10 mouse cellular contexts compared by ENCODE assay signal in the genomic region with DNA sequence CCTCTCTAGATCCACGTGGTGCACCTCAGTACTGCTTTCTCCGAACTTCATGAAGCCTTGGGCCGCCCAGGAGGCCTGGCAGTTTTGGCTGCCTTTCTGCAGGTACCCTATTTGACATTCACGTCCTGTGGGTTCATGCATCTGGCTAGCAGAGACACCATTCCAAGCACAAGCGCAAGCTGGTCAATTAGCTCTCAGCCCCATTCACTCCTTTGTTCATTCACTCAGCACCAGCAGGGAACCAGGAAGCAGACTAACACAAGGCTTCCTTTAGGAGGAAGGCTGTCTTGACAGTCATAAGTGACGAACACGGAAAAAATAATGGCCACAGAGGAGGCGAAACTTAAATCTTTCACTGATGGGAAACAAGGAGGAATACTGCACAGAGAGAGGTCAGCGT. TPM values are rescaled to one million over a fixed set of nuclear protein-coding genes. Genes with fewer than 3 reads are reported as not detected.
DNase-seq lines count a peak whose midpoint lies in the region; ATAC-seq and TF ChIP-seq lines count a peak whose summit lies in the region.
"Had no signal": no experiment of that assay in that cellular context is flagged by ENCODE, and none has a peak within 500 bp of the region (broad histone marks: within the 10 kb centered on the region; RNA-seq: fewer than 3 reads in every experiment).

No protein-coding gene starts in this region.

- peak; percentile 4 for DNase-seq in heart, postnatal 0 days (ENCODE audit: low spot score)
- no peak for DNase-seq in heart, postnatal 4 days
- DNase-seq in hindbrain, embryonic 14.5 days (ENCODE audit: low spot score), result no peak
- no peak for DNase-seq in gastrocnemius, postnatal 10 days
- DNase-seq in adrenal gland, postnatal 25 days, result no peak
- DNase-seq in urinary bladder, adult 2 months (ENCODE audit: low spot score), result no peak
- DNase-seq: left cerebral cortex, postnatal 4 days had no signal

- H3K36me3 ChIP-seq in heart, postnatal 0 days (replicated peaks; ENCODE audit: control insufficient read depth, insufficient read depth, low read length), result no peaks in the 10 kb centered on the region
- H3K36me3 ChIP-seq in hindbrain, embryonic 14.5 days (replicated peaks; ENCODE audit: control insufficient read depth, insufficient read depth), result no peaks in the 10 kb centered on the region
- H3K36me3 ChIP-seq in midbrain, embryonic 13.5 days, result no peaks in the 10 kb centered on the region
- H3K36me3 ChIP-seq: G1E had no signal

- H3K9ac ChIP-seq in heart, postnatal 0 days (replicated peaks; ENCODE audit: low read depth, low read length), result no peak overlapping the region
- no peak overlapping the region for H3K9ac ChIP-seq in hindbrain, embryonic 14.5 days
- H3K9ac ChIP-seq in midbrain, embryonic 13.5 days (replicated peaks), result no peak overlapping the region

- no peak for ATAC-seq in heart, postnatal 0 days (ENCODE audit: insufficient read depth, low read depth)
- ATAC-seq in hindbrain, embryonic 14.5 days (ENCODE audit: low FRiP score), result no peak
- no peak for ATAC-seq in midbrain, embryonic 13.5 days

- no peak for TF ChIP-seq EP300 in heart, postnatal 0 days (IDR thresholded peaks at IDR 0.05; ENCODE audit: low read depth)

- peak overlapping the region; percentile 49 for H3K4me3 ChIP-seq in heart, postnatal 0 days (ENCODE audit: low read depth, low read length)
- peak overlapping the region; percentile 74 for H3K4me3 ChIP-seq in bone marrow, adult 2 months (replicated peaks; ENCODE audit: control insufficient read depth, low read depth, low read length)
- H3K4me3 ChIP-seq in hindbrain, embryonic 14.5 days (replicated peaks; ENCODE audit: low read length), result no peak overlapping the region
- no peak overlapping the region; the same call in 1 of the 2 replicates for H3K4me3 ChIP-seq in midbrain, embryonic 13.5 days (replicated peaks)

- H3K27me3 ChIP-seq in heart, postnatal 0 days (ENCODE audit: control insufficient read depth, insufficient read depth, low read length), result no peaks in the 10 kb centered on the region
- peaks cover 27% of the 10 kb centered on the region for H3K27me3 ChIP-seq in hindbrain, embryonic 14.5 days (ENCODE audit: control insufficient read depth, insufficient read depth, low read length)
- H3K27me3 ChIP-seq in midbrain, embryonic 13.5 days, result peaks cover 30% of the 10 kb centered on the region

- no peaks in the 10 kb centered on the region for H3K9me3 ChIP-seq in heart, postnatal 0 days (replicated peaks; ENCODE audit: control insufficient read depth, low read length)
- no peaks in the 10 kb centered on the region for H3K9me3 ChIP-seq in hindbrain, embryonic 14.5 days (ENCODE audit: control insufficient read depth, low read length)
- H3K9me3 ChIP-seq in midbrain, embryonic 13.5 days, result no peaks in the 10 kb centered on the region
- H3K9me3 ChIP-seq: G1E had no signal

- H3K27ac ChIP-seq in heart, postnatal 0 days (ENCODE audit: low read depth), result no peak overlapping the region
- H3K27ac ChIP-seq in bone marrow, adult 2 months (ENCODE audit: control insufficient read depth, insufficient read depth, low read depth, low read length, poor library complexity), result peak overlapping the region; percentile 11
- no peak overlapping the region for H3K27ac ChIP-seq in hindbrain, embryonic 14.5 days
- H3K27ac ChIP-seq in midbrain, embryonic 13.5 days, result no peak overlapping the region

- H3K4me2 ChIP-seq in heart, postnatal 0 days (ENCODE audit: low read depth, low read length), result peak overlapping the region; percentile 93
- peak overlapping the region; percentile 54 for H3K4me2 ChIP-seq in hindbrain, embryonic 14.5 days (replicated peaks)
- peak overlapping the region; percentile 52 for H3K4me2 ChIP-seq in midbrain, embryonic 13.5 days (replicated peaks)

- WGBS in heart, postnatal 0 days, result 41% methylated on average over 9 of the region's 9 CpGs
- 6% methylated on average over 9 of the region's 9 CpGs for WGBS in bone marrow, adult 2 months
- WGBS in hindbrain, embryonic 14.5 days, result 28% methylated on average over 9 of the region's 9 CpGs
- WGBS in midbrain, embryonic 13.5 days, result 30% methylated on average over 9 of the region's 9 CpGs

- TF ChIP-seq POLR2A in bone marrow, adult 2 months (IDR thresholded peaks at IDR 0.05; ENCODE audit: borderline replicate concordance, control insufficient read depth, low read depth, low read length), result no peak

- no peak for TF ChIP-seq CTCF in heart, postnatal 0 days (IDR thresholded peaks at IDR 0.05; ENCODE audit: low read depth)
- TF ChIP-seq CTCF in bone marrow, adult 2 months (IDR thresholded peaks at IDR 0.05; ENCODE audit: control insufficient read depth, insufficient read depth, low read length), result no peak

- peaks cover 8% of the 10 kb centered on the region; the same call in 1 of the 2 replicates for H3K4me1 ChIP-seq in heart, postnatal 0 days (ENCODE audit: control insufficient read depth, insufficient read depth)
- H3K4me1 ChIP-seq in bone marrow, adult 2 months (ENCODE audit: control insufficient read depth, insufficient read depth, low read length), result no peaks in the 10 kb centered on the region; the same call in 1 of the 2 replicates
- H3K4me1 ChIP-seq in hindbrain, embryonic 14.5 days (replicated peaks; ENCODE audit: control insufficient read depth, insufficient read depth, low read length), result peaks cover 13% of the 10 kb centered on the region; the same call in 1 of the 2 replicates
- H3K4me1 ChIP-seq in midbrain, embryonic 13.5 days (replicated peaks), result peaks cover 16% of the 10 kb centered on the region

RNA-seq across cellular contexts. Expression of gene Car9, which starts 2.3 kb away (rescaled TPM):
- 4.6 TPM in 1 of 2 replicates, not detected in the other for total RNA-seq in heart, postnatal 0 days (2014; rRNA removed; ENCODE audit: low replicate concordance)
- polyA plus RNA-seq in heart, postnatal 0 days (2015; fragmentation: Nextera tagmentation; extraction: Ambion mirVana), result 0.80 and 1.1 TPM in 2 replicates
- under 1 TPM; 0.74 to 0.97 TPM for total RNA-seq in heart, postnatal 4 days (2021)
- 1.5 TPM in 1 of 2 replicates, not detected in the other for polyA plus RNA-seq in bone marrow, adult 2 months (2011; ENCODE audit: insufficient read depth, insufficient read length, low replicate concordance, missing spikeins)
- 0.16 and 0.26 TPM in 2 replicates for polyA plus RNA-seq in hindbrain, embryonic 14.5 days (2014; fragmentation: Nextera tagmentation; extraction: Ambion mirVana)
- 0.19 and 0.27 TPM in 2 replicates for polyA plus RNA-seq in midbrain, embryonic 13.5 days (2015; fragmentation: Nextera tagmentation; extraction: Ambion mirVana)
- total RNA-seq in gastrocnemius, postnatal 10 days (2021), result 1 to 10 TPM; 2.8 TPM
- total RNA-seq in adrenal gland, postnatal 25 days (2021), result 0.61 TPM in 1 of 2 replicates, not detected in the other
- polyA plus RNA-seq in urinary bladder, adult 2 months (2012; rRNA removed), result 1.3 and 1.9 TPM in 2 replicates
- polyA plus RNA-seq: G1E had no signal

RNA-seq across cellular contexts. Expression of gene Arhgef39, which starts 9.6 kb away (rescaled TPM):
- total RNA-seq in heart, postnatal 0 days (2014; rRNA removed; ENCODE audit: low replicate concordance), result 18.7 and 27.0 TPM in 2 replicates
- 7.3 and 8.8 TPM in 2 replicates for polyA plus RNA-seq in heart, postnatal 0 days (2015; fragmentation: Nextera tagmentation; extraction: Ambion mirVana)
- total RNA-seq in heart, postnatal 4 days (2021), result 10 to 100 TPM; 14.0 to 15.7 TPM
- 88.6 and 105 TPM in 2 replicates for polyA plus RNA-seq in bone marrow, adult 2 months (2011; ENCODE audit: insufficient read depth, insufficient read length, low replicate concordance, missing spikeins)
- polyA plus RNA-seq in hindbrain, embryonic 14.5 days (2014; fragmentation: Nextera tagmentation; extraction: Ambion mirVana), result 4.7 and 6.1 TPM in 2 replicates
- 15.4 and 16.1 TPM in 2 replicates for polyA plus RNA-seq in midbrain, embryonic 13.5 days (2015; fragmentation: Nextera tagmentation; extraction: Ambion mirVana)
- 1 to 10 TPM; 2.8 to 3.8 TPM for total RNA-seq in gastrocnemius, postnatal 10 days (2021)
- total RNA-seq in adrenal gland, postnatal 25 days (2021), result 4.6 and 7.4 TPM in 2 replicates
- 14.7 and 26.0 TPM in 2 replicates for polyA plus RNA-seq in urinary bladder, adult 2 months (2012; rRNA removed)

RNA-seq across cellular contexts. Expression of gene Tpm2, which starts 14.5 kb away (rescaled TPM):
- total RNA-seq in heart, postnatal 0 days (2014; rRNA removed; ENCODE audit: low replicate concordance), result 25.7 and 67.0 TPM in 2 replicates
- 109 TPM in 2 replicates for polyA plus RNA-seq in heart, postnatal 0 days (2015; fragmentation: Nextera tagmentation; extraction: Ambion mirVana)
- 100 to 1,000 TPM; 104 to 136 TPM for total RNA-seq in heart, postnatal 4 days (2021)
- polyA plus RNA-seq in bone marrow, adult 2 months (2011; ENCODE audit: insufficient read depth, insufficient read length, low replicate concordance, missing spikeins), result 60.9 and 83.6 TPM in 2 replicates
- polyA plus RNA-seq in hindbrain, embryonic 14.5 days (2014; fragmentation: Nextera tagmentation; extraction: Ambion mirVana), result 9.1 and 10.8 TPM in 2 replicates
- 13.2 TPM in 2 replicates for polyA plus RNA-seq in midbrain, embryonic 13.5 days (2015; fragmentation: Nextera tagmentation; extraction: Ambion mirVana)
- 1,000 to 10,000 TPM; 8,012 to 8,431 TPM for total RNA-seq in gastrocnemius, postnatal 10 days (2021)
- 98.8 and 110 TPM in 2 replicates for total RNA-seq in adrenal gland, postnatal 25 days (2021)
- 3,808 and 5,340 TPM in 2 replicates for polyA plus RNA-seq in urinary bladder, adult 2 months (2012; rRNA removed)
- polyA plus RNA-seq: G1E had no signal

RNA-seq across cellular contexts. Expression of gene Ccdc107, which starts 16.4 kb away (rescaled TPM):
- 26.6 and 44.0 TPM in 2 replicates for total RNA-seq in heart, postnatal 0 days (2014; rRNA removed; ENCODE audit: low replicate concordance)
- 81.7 and 82.4 TPM in 2 replicates for polyA plus RNA-seq in heart, postnatal 0 days (2015; fragmentation: Nextera tagmentation; extraction: Ambion mirVana)
- total RNA-seq in heart, postnatal 4 days (2021), result 10 to 100 TPM; 33.3 to 36.9 TPM
- polyA plus RNA-seq in bone marrow, adult 2 months (2011; ENCODE audit: insufficient read depth, insufficient read length, low replicate concordance, missing spikeins), result 37.7 and 76.5 TPM in 2 replicates
- 80.3 and 92.0 TPM in 2 replicates for polyA plus RNA-seq in hindbrain, embryonic 14.5 days (2014; fragmentation: Nextera tagmentation; extraction: Ambion mirVana)
- polyA plus RNA-seq in midbrain, embryonic 13.5 days (2015; fragmentation: Nextera tagmentation; extraction: Ambion mirVana), result 54.4 and 60.3 TPM in 2 replicates
- 10 to 100 TPM; 23.4 to 24.1 TPM for total RNA-seq in gastrocnemius, postnatal 10 days (2021)
- 54.6 and 58.2 TPM in 2 replicates for total RNA-seq in adrenal gland, postnatal 25 days (2021)
- 272 and 290 TPM in 2 replicates for polyA plus RNA-seq in urinary bladder, adult 2 months (2012; rRNA removed)

RNA-seq across cellular contexts. Expression of gene Sit1, which starts 25.6 kb away (rescaled TPM):
- total RNA-seq in heart, postnatal 0 days (2014; rRNA removed; ENCODE audit: low replicate concordance), result 2.8 TPM in 1 of 2 replicates, not detected in the other
- not detected in 2 replicates for polyA plus RNA-seq in heart, postnatal 0 days (2015; fragmentation: Nextera tagmentation; extraction: Ambion mirVana)
- total RNA-seq in heart, postnatal 4 days (2021), result not detected
- polyA plus RNA-seq in bone marrow, adult 2 months (2011; ENCODE audit: insufficient read depth, insufficient read length, low replicate concordance, missing spikeins), result 1.1 TPM in 1 of 2 replicates, not detected in the other
- polyA plus RNA-seq in hindbrain, embryonic 14.5 days (2014; fragmentation: Nextera tagmentation; extraction: Ambion mirVana), result not detected in 2 replicates
- not detected in 2 replicates for polyA plus RNA-seq in midbrain, embryonic 13.5 days (2015; fragmentation: Nextera tagmentation; extraction: Ambion mirVana)
- total RNA-seq in gastrocnemius, postnatal 10 days (2021), result not detected
- 0.24 TPM in 1 of 2 replicates, not detected in the other for total RNA-seq in adrenal gland, postnatal 25 days (2021)
- polyA plus RNA-seq in urinary bladder, adult 2 months (2012; rRNA removed), result 0.22 and 0.41 TPM in 2 replicates
- total RNA-seq: G1E; left cerebral cortex, postnatal 4 days had no signal
- polyA plus RNA-seq: G1E had no signal

Comparison
In these comparisons a context has a peak if more than half of its experiments do, and no peak if none do; other contexts are left out.
1. H3K4me3 ChIP-seq: peak in heart, postnatal 0 days (single experiment) and bone marrow, adult 2 months (single experiment); none in hindbrain, embryonic 14.5 days (single experiment) and midbrain, embryonic 13.5 days (single experiment).
2. RNA of gene Tpm2, which starts 14.5 kb away (polyA plus RNA-seq): 3,808 to 5,340 TPM in urinary bladder, adult 2 months; 109 TPM in heart, postnatal 0 days, 60.9 to 83.6 TPM in bone marrow, adult 2 months, 13.2 TPM in midbrain, embryonic 13.5 days and 9.1 to 10.8 TPM in hindbrain, embryonic 14.5 days; every median in the first group is over 10 times any median in the second.
3. Peak in every context shown above with its lines, with median percentiles within 50 percentile points of each other: H3K4me2 ChIP-seq.